Mouse (Mus musculus) spleen, adult 12 weeks (tissue): ENCODE results near the gene Sqstm1.
"Not testable (repeated sequence)": the region's sequence is repeated elsewhere in the genome, so short reads cannot be mapped to it uniquely, and the experiment has no call there.

Source experiments
- DNase-seq: peaks from one replicate; pipeline ENCODE4 v3.0.0; 2022; ENCODE audit warnings: low spot score

Sqstm1 gene

DNA sequence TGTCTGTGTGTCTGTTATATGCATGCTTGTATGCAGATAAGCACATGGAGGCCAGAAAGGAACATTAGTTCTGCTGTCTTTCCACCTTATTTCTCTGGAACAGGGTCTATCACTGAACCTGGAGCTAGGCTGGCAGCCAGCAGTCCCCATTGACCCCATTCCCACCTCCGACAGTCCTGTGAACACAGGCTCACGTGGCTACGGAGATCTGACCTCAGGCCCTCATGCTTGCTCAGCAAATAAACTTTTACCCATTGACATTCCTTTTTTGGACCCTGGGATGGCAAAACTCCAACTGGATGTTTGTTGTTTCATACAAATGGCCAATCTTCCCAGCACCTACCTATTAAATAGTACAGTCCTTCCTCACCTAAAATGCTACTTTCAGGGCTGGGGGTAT is 34.3 kb downstream of the Sqstm1 start:
- DNase-seq = no peak

GRCm38 (mm10) chr11:50174730-50175187 is 35.9 kb downstream of the Sqstm1 start:
- DNase-seq = peak; percentile 96

GRCm38 (mm10) chr11:50174111-50174729 is 36.4 kb downstream of the Sqstm1 start, which contains the start of gene Mrnip:
Gene Mrnip (plus strand): TSS chr11:50174444.
- DNase-seq = not testable (repeated sequence)

- DNase-seq = no peak
Observed at GRCm38 (mm10) chr11:50168352-50168751, 42.3 kb downstream of the Sqstm1 start.

- DNase-seq = no peak
Observed at GRCm38 (mm10) chr11:50162338-50163050, 48.1 kb downstream of the Sqstm1 start.

- DNase-seq = peak; percentile 58
Observed at GRCm38 (mm10) chr11:50161578-50162304, 48.9 kb downstream of the Sqstm1 start.

- no peak for DNase-seq
Observed at GRCm38 (mm10) chr11:50159347-50159746, 51.3 kb downstream of the Sqstm1 start.

GRCm38 (mm10) chr11:50158346-50158745 is 52.3 kb downstream of the Sqstm1 start:
- DNase-seq = no peak

DNA sequence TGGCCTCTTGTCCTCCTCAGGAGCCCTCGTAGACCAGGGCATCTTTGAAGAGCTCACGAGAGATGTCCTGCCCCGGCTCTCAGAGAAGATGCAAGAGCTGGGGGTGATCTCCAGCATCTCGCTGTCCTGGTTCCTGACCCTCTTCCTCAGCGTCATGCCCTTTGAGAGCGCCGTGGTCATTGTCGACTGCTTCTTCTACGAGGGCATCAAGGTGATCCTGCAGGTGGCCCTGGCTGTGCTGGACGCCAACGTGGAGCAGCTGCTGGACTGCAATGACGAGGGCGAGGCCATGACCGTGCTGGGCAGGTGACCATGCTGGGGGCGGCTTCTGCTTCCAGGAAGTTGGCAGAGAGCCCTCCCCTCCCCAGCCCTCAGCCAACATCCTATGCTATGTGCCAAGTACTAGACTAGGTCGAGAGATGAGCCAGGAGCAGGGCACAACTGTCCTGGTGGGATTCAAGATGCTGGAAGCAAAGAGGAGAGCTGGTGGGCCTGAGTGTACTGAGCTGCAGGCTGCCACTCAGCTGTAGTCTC is 53.8 kb downstream of the Sqstm1 start:
- no peak for DNase-seq

GRCm38 (mm10) chr11:50155785-50156184 is 54.8 kb downstream of the Sqstm1 start:
- DNase-seq = no peak

GRCm38 (mm10) chr11:50154777-50155520 is 55.7 kb downstream of the Sqstm1 start:
- no peak for DNase-seq

- no peak for DNase-seq
Observed at GRCm38 (mm10) chr11:50154166-50154565, 56.5 kb downstream of the Sqstm1 start.

DNA sequence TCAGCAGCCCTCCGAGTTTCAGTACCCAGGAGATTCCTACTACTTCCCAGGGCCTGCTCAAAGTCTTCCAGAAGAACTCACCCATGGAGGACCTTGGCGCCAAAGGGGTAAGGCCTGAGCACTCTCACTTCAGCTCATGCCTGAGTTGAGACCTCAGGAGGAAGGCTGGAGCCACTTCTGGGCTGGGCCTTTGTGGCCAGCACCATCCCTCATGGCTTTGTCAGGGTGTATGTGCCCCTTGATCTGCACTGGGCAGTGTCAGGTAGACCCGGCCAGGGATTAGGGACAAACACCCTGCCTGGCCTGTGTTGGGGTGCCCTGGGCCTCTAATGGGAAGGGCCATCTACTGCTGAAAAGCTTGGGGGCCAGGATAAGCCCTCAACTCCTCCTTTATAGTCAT is 59.3 kb downstream of the Sqstm1 start:
- DNase-seq = no peak

- no peak for DNase-seq
Observed at GRCm38 (mm10) chr11:50149603-50150150, 61.0 kb downstream of the Sqstm1 start.
